Comparison of ENCODE assay signal across 10 mouse cellular contexts in genomic region chr17:65870146-65870545, GRCm38 (mm10). TPM values are rescaled to one million over a fixed set of nuclear protein-coding genes. Genes with fewer than 3 reads are reported as not detected.
A peak's percentile ranks its signal among the peaks of the same experiment; 100 is the strongest.
DNase-seq lines count a peak whose midpoint lies in the region; ATAC-seq and TF ChIP-seq lines count a peak whose summit lies in the region.
"Had no signal": no experiment of that assay in that cellular context is flagged by ENCODE, and none has a peak within 500 bp of the region (broad histone marks: within the 10 kb centered on the region; RNA-seq: fewer than 3 reads in every experiment).

No protein-coding gene starts in this region.

- ATAC-seq in hindbrain, embryonic 13.5 days (ENCODE audit: low FRiP score), result no peak

- TF ChIP-seq POLR2A in thymus, adult 2 months (IDR thresholded peaks at IDR 0.05; ENCODE audit: control insufficient read depth, extremely low read depth, insufficient read depth, low read length, poor library complexity), result no peak

- H3K36me3 ChIP-seq in hindbrain, embryonic 10.5 days, result peaks cover 17% of the 10 kb centered on the region
- H3K36me3 ChIP-seq in hindbrain, embryonic 13.5 days, result peaks cover 16% of the 10 kb centered on the region
- H3K36me3 ChIP-seq in thymus, adult 2 months (ENCODE audit: control insufficient read depth, insufficient read depth, low read length), result no peaks in the 10 kb centered on the region; the same call in 1 of the 2 replicates

- no peak overlapping the region for H3K9ac ChIP-seq in hindbrain, embryonic 13.5 days
- H3K9ac ChIP-seq: embryonic facial prominence, embryonic 13.5 days; lung, embryonic 15.5 days had no signal

- peak; percentile 30; the same call in 1 of the 2 replicates for TF ChIP-seq CTCF in thymus, adult 2 months (IDR thresholded peaks at IDR 0.05; ENCODE audit: borderline replicate concordance, control insufficient read depth, extremely low read depth, insufficient read depth, low read length, poor library complexity)

- H3K4me2 ChIP-seq in hindbrain, embryonic 13.5 days, result no peak overlapping the region
- H3K4me2 ChIP-seq: embryonic facial prominence, embryonic 13.5 days; lung, embryonic 15.5 days had no signal

- H3K4me3 ChIP-seq in hindbrain, embryonic 10.5 days, result no peak overlapping the region
- no peak overlapping the region for H3K4me3 ChIP-seq in hindbrain, embryonic 13.5 days
- H3K4me3 ChIP-seq in thymus, adult 2 months (ENCODE audit: control insufficient read depth, insufficient read depth, low read length), result no peak overlapping the region
- H3K4me3 ChIP-seq: embryonic facial prominence, embryonic 13.5 days; lung, embryonic 15.5 days had no signal

- no peaks in the 10 kb centered on the region for H3K27me3 ChIP-seq in hindbrain, embryonic 10.5 days (ENCODE audit: insufficient read depth, poor library complexity, severe bottlenecking)
- H3K27me3 ChIP-seq in hindbrain, embryonic 13.5 days, result no peaks in the 10 kb centered on the region
- H3K27me3 ChIP-seq in thymus, adult 2 months (ENCODE audit: control insufficient read depth, insufficient read depth, low read length), result no peaks in the 10 kb centered on the region
- H3K27me3 ChIP-seq: embryonic facial prominence, embryonic 13.5 days; lung, embryonic 15.5 days had no signal

- no peaks in the 10 kb centered on the region for H3K9me3 ChIP-seq in hindbrain, embryonic 10.5 days
- H3K9me3 ChIP-seq in hindbrain, embryonic 13.5 days, result no peaks in the 10 kb centered on the region
- H3K9me3 ChIP-seq: embryonic facial prominence, embryonic 13.5 days; lung, embryonic 15.5 days had no signal

- DNase-seq in hindbrain, embryonic 10.5 days (ENCODE audit: low spot score), result peak; percentile 78
- DNase-seq in MEL-GATA-1-ER (ENCODE audit: extremely low read depth, low read depth), result peak; percentile 61
- DNase-seq in cerebellum, adult 8-10 months, result peak; percentile 64
- peak; percentile 47 to 67 for DNase-seq in gastrocnemius, postnatal 4 days (ENCODE audit: low spot score in 2 of 2)
- peak; percentile 40 to 43 for DNase-seq in left cerebral cortex, postnatal 36 days (ENCODE audit: low spot score in 2 of 2)
- peak; percentile 79 to 86 for DNase-seq in natural killer cell, adult 2 months (ENCODE audit: low spot score in 2 of 2)
- peak; percentile 85 for DNase-seq in thymus, adult 2 months

- no peak overlapping the region for H3K27ac ChIP-seq in hindbrain, embryonic 10.5 days
- no peak overlapping the region for H3K27ac ChIP-seq in hindbrain, embryonic 13.5 days
- no peak overlapping the region for H3K27ac ChIP-seq in thymus, adult 2 months (ENCODE audit: control insufficient read depth, insufficient read depth, low read length)
- H3K27ac ChIP-seq: embryonic facial prominence, embryonic 13.5 days; lung, embryonic 15.5 days had no signal

- peaks cover 10% of the 10 kb centered on the region; the same call in 1 of the 2 replicates for H3K4me1 ChIP-seq in hindbrain, embryonic 10.5 days (replicated peaks)
- peaks cover 14% of the 10 kb centered on the region for H3K4me1 ChIP-seq in hindbrain, embryonic 13.5 days (replicated peaks)
- H3K4me1 ChIP-seq in thymus, adult 2 months (replicated peaks; ENCODE audit: control insufficient read depth, insufficient read depth, low read length), result peaks cover 25% of the 10 kb centered on the region

- intact Hi-C loops in left cerebral cortex, postnatal 36 days (cut with DNase I), result loop anchor here (5.0 kb wide), 1 partner anchor 82 kb away; the partner anchor contains the start of gene Twsg1

- 42% methylated on average over 4 of the region's 4 CpGs for WGBS in hindbrain, embryonic 10.5 days
- 43% methylated on average over 4 of the region's 4 CpGs for WGBS in hindbrain, embryonic 13.5 days
- 35% methylated on average over 4 of the region's 4 CpGs for WGBS in thymus, adult 2 months

RNA-seq across cellular contexts. Expression of gene Ralbp1, which starts 15.5 kb away (rescaled TPM):
- polyA plus RNA-seq in hindbrain, embryonic 10.5 days (2016; fragmentation: Nextera tagmentation; extraction: Ambion mirVana), result 46.4 and 58.3 TPM in 2 replicates
- polyA plus RNA-seq in hindbrain, embryonic 13.5 days (2015; fragmentation: Nextera tagmentation; extraction: Ambion mirVana), result 56.1 and 58.3 TPM in 2 replicates
- 10 to 100 TPM; 38.3 to 39.1 TPM for total RNA-seq in gastrocnemius, postnatal 4 days (2021)
- total RNA-seq in left cerebral cortex, postnatal 36 days (2021), result 10 to 100 TPM; 62.1 to 64.0 TPM
- 47.6 and 48.7 TPM in 2 replicates for polyA plus RNA-seq in thymus, adult 2 months (2012; rRNA removed)
